Mouse (Mus musculus): ENCODE measurements around the gene Fig4.

- TF ChIP-seq TCF12 (IDR thresholded peaks at IDR 0.05; ENCODE audit: insufficient read depth, poor library complexity, severe bottlenecking) (no peak), POLR2A (IDR thresholded peaks at IDR 0.05; ENCODE audit: insufficient read length, low read depth) (no peak), E2F4 (IDR thresholded peaks at IDR 0.05; ENCODE audit: insufficient read depth) (no peak), CEBPB (IDR thresholded peaks at IDR 0.05; ENCODE audit: insufficient read depth, poor library complexity, severe bottlenecking) (no peak), MYOG (IDR thresholded peaks at IDR 0.05; ENCODE audit: control insufficient read depth in 1 of 3, insufficient read depth in 1 of 3, insufficient read length in 2 of 3, low read depth in 2 of 3) (no peak), USF1 (IDR thresholded peaks at IDR 0.05; ENCODE audit: low read depth) (no peak)
Measured at GRCm38 (mm10) chr10:41250749-41251065, 52.4 kb downstream of the Fig4 start.

All from myocyte (in vitro differentiated cells).